Mouse (Mus musculus) splenic B cell, adult 2 months (primary cell): ENCODE data around the gene Rnf214.

Experiments used
- DNase-seq: peaks from one replicate; pipeline ENCODE4 v3.0.0-alpha.2; 2011; ENCODE audit warnings: low read depth, low spot score
- H3K27me3 ChIP-seq: 2 replicates; pipeline ENCODE4 v1.6.1; 2012; ENCODE audit warnings: mild to moderate bottlenecking, low read length, moderate library complexity, mixed read lengths; ENCODE audit not compliant: control insufficient read depth, poor library complexity, insufficient read depth, severe bottlenecking
- H3K36me3 ChIP-seq: 2 replicates; pipeline ENCODE4 v1.6.1; 2012; ENCODE audit warnings: mild to moderate bottlenecking, low read length, moderate library complexity, mixed read lengths; ENCODE audit not compliant: control insufficient read depth, poor library complexity, insufficient read depth, severe bottlenecking

The Rnf214 gene

DNA sequence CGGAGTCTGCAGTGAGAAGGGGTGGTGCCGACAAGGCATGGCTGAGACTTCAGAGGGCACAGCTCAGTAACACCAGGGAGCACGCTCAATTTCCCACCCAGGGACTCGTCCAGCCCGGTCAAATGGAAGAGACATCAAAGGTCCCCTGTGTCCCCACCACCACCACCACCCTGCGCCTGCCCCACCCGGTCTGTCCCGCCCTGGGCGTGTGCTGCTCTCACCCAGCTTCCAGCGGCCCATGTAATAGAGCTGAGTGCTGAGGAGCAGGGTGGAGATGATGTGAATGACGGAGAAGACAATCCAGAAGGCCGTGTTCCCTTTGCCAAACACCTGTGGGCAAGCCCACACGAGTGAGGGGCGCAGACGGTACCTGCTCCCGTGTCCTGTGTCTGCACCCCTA lies 35.8 kb upstream of the Rnf214 start:
- Histone ChIP-seq H3K36me3 (peaks cover 20% of the 10 kb centered on the region), H3K27me3 (no peaks in the 10 kb centered on the region)
- no peak for DNase-seq

DNA sequence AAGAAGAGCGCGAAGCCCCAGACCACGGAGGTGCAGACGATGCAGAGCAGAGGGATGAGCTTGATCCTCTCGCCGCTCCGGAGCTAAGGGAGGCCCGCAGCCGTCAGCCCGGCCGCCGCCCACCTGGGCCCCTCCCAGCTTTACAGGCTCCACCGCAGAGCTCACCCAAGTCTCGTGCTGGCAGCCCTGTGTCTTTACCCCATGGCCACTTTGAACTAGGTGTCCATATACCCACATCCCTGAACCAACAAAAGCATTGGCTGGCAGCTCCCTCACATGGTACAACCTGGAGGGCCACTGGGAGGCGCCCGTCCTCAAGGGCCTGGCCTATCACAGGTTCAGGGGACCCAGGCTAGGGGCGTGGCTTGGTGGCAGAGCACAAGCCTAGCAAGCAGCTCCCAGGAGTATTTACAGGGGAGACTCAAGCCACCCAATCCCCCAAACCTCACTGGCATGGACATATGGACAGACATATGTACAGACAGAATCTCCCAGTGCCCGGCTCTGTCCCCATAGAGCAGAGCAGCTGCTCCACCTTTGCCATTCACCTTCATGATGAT lies 34.7 kb upstream of the Rnf214 start:
- H3K27me3 ChIP-seq, result no peaks in the 10 kb centered on the region
- DNase-seq, result no peak
- H3K36me3 ChIP-seq, result peaks cover 20% of the 10 kb centered on the region

DNA sequence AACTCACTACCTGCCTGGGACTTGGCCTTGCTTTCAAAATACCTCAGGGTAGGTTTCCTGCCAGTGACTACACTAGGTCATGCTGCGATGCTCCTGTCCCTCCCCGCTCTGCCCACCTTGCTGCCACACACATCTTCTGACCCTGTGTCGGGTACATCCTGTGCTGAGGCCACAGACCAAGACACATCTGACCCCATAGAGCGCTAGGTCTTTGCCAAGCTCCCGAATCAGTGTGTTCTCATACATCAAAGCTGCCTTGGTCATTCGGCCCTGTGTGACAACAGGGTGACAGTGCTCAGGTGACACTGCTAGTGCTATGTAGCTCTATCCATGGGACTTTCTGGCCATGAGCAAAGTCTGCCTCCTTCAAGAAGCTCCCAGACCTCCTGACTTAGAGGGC lies 33.1 kb upstream of the Rnf214 start:
- Histone ChIP-seq H3K27me3 (no peaks in the 10 kb centered on the region), H3K36me3 (peaks cover 20% of the 10 kb centered on the region)
- DNase-seq, result no peak

DNA sequence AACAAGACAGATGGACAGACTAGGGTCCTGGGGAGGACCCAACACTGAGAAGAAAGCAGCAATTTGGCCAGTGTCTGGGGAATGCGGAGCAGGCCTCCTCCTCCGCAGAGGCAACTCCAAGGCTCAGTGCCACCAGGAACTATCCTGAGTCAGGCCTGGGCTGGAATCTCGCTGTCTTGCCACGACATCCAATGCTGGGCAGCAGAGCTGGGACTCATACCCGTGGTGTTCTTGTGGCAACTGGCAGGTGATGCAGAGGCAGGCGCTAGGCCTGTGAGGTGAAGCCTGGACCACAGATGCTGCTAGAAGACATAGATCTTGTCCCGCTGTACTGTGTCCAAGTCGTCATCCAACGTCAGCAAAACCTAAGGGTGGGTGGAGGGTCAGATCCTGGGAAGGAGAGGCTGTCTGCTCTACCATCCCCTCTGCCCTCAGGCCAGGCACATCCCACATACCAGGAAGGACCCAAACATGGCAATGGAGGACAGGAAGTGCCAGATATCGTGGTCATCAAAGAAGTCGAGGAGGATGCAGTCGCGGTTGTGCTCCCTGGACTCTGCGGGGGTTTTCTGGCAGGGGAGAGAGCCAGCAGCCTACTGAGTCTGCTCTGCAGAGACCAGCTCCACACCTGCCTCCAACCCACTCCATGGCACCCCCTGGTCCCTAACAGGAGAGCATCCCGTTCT lies 32.4 kb upstream of the Rnf214 start:
- Histone ChIP-seq H3K27me3 (no peaks in the 10 kb centered on the region), H3K36me3 (peaks cover 20% of the 10 kb centered on the region)
- DNase-seq, result no peak

DNA sequence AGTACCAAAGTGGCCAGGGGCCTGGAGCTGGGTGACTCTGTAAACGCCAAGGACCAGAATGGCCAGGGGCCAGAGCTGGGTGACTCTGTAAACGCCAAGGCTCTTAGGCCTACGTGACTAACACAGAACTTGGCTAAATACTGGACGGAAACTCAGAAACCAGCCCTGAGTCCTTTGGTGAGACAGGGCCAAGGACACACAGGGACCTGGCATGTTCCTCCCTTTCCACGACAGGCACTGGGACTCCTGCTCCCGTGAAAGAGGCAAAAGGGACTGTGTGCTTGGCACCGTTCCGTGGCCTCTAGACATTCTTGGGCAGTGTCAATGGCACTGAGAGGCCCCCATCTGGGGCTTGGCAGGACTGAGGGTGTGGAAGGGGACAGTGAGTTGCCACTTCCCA lies 31.4 kb upstream of the Rnf214 start:
- Histone ChIP-seq H3K27me3 (no peaks in the 10 kb centered on the region), H3K36me3 (peaks cover 16% of the 10 kb centered on the region)
- no peak for DNase-seq

DNA sequence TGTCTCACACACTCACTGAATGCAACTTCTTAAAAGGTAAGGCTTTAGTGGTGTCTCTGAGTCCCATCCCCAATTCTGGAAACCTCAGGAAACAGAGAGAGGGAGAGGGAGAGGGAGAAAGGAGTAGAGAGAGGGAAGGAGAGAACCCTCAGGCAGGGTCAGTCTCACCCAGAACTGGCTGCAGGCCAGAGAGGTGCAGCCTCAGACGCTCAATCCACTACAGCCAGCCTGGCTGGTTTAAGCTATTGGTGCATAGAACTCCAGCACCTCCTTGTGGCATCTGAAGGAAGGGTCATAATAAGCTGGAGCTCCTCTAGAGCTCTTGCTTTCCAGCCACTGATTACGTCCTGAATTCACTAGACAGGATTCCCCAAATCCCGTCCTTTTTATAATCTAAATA lies 30.2 kb upstream of the Rnf214 start:
- Histone ChIP-seq H3K36me3 (peaks cover 11% of the 10 kb centered on the region), H3K27me3 (no peaks in the 10 kb centered on the region)
- peak; percentile 75 for DNase-seq

DNA sequence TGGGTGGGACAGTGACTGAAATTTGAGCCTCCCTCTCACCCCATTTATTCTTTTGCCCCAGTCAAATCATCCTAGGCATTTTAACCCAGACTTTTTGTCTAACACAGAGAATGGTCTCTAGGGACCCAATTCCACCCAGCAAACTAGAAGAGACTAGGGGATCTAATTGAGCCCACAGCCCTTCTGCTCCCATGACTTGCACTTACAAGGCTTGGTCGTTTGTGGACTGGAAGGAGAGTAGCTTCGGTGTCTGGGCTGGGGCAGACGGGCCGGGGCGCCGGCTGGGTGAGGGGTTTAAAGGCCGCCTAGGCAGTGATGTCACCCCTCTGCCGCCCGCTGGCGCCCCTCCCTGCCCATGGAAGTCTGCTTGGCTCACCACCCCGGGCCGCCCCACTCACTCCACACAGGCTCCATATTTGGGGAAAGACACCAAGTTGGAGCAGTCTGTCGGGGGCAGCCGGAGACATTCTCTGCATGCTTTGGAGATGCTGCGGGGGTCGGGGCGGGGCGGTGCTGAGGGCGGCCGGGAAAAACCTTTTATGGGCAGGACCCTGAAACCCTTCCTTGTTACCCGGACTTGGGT lies 29.0 kb upstream of the Rnf214 start, which contains the start of gene Tagln:
Gene Tagln, minus strand, starts transcription at position 431 of the 583 bp plus-strand sequence.
- DNase-seq, result no peak

DNA sequence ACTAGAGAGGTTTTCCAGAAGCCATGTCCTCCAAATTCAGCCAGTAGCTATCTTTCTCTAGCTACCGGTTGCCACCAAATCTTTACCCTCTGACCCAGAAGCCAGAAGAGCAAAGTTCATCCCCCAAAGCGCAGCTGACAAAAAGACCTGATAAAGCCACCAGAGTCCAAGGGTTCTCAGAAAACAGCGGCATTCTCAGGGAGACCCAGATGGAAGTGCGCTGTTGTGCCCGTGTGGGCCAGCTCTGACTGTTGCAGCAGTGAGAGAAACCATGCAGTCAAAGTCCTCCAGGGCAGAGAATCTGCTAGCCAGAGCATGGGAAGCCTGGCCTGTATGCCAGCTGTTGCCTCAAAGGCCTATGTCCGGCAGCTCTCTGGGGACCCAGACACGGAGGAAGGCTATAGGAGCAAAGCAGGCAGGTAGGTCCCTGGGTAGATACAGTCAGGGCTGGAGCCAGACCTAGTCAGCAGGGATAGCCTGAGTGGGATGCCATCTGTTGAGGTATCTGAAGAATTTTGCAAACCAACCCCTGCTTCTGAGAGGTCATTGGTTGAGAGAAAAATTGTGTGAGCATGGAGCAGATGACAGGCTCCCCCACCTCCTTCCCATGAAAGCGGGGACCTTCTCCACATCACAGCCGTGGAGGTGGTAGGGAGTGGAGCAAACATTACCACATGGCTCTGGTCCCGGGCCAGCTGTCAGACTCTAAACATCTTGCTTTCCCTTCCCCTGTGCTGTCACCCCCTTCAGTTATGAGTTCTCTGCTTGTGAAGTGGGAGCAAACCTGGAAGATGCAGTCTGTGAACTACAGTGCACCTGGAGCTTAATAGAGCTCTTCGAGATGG lies 26.1 kb upstream of the Rnf214 start:
- no peak for DNase-seq
- H3K36me3 ChIP-seq, result peaks cover 2% of the 10 kb centered on the region; the same call in 1 of the 2 replicates
- no peaks in the 10 kb centered on the region for H3K27me3 ChIP-seq

More for the DNA sequence above, 29.0 kb upstream of the Rnf214 start, which contains the start of gene Tagln:
- H3K36me3 ChIP-seq, result peaks cover 6% of the 10 kb centered on the region
- no peaks in the 10 kb centered on the region for H3K27me3 ChIP-seq

DNA sequence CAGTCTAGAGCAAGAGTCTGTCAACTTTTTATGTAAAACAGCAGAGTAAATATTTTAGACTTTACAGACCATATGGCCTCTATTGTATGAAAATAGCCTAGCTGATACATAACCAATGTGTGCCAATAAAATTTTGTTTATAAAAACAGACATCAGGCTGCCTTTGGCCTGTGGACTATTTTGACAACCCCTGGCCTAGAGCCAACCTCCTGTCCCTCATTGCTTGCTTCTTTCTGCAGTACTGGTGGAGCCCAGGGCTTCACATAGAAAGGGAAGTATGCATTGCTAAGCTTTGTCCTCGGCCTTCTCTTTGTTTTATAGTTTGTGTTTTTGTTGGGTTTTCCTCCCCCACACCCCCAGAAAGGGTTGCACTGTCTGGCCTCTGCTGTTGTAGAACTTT lies 25.2 kb upstream of the Rnf214 start:
- Histone ChIP-seq H3K36me3 (peaks cover 3% of the 10 kb centered on the region), H3K27me3 (no peaks in the 10 kb centered on the region)
- DNase-seq, result no peak

DNA sequence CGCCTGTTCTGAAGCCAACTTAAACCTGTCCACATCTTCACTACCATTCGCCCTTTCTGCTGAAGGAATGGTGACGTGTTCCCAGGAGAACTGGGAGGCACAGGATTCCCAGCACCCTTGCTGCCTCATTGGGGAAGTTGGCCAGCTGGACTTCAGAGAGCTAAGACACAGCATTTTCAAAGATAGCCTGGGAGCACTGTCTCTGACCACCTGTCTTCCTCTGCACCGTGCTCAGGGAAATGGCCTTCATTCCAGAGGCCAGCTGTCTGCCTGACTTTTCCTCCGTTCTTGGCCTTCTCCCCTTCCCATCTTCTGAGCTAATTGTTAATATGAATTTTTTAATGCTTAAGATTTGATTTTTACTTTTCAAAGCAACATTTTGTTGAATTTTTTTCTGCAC lies 22.6 kb upstream of the Rnf214 start:
- DNase-seq, result no peak
- Histone ChIP-seq H3K36me3 (peaks cover 12% of the 10 kb centered on the region), H3K27me3 (no peaks in the 10 kb centered on the region)

DNA sequence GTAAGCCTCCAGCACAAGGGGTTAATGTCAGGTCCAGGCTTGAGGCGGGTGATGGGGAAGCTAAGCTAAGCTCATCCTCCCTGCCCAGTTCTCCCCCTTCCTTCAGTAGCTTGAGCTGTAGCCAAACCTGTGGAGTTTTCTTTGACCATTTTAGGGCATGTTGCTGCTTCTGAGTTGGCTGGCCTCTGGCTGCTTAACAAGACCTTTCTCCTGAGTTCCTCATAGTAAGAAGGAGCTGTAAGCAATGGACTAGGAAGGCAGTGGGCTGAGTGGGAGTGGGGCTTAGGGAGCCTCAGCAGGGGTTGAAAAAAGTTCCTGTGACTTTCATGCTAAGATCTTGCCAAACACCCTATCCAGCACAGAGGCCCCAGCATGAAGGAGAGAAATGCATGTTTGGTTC lies 13.2 kb upstream of the Rnf214 start:
- DNase-seq, result no peak
- Histone ChIP-seq H3K36me3 (peaks cover 4% of the 10 kb centered on the region; the same call in 1 of the 2 replicates), H3K27me3 (no peaks in the 10 kb centered on the region)

DNA sequence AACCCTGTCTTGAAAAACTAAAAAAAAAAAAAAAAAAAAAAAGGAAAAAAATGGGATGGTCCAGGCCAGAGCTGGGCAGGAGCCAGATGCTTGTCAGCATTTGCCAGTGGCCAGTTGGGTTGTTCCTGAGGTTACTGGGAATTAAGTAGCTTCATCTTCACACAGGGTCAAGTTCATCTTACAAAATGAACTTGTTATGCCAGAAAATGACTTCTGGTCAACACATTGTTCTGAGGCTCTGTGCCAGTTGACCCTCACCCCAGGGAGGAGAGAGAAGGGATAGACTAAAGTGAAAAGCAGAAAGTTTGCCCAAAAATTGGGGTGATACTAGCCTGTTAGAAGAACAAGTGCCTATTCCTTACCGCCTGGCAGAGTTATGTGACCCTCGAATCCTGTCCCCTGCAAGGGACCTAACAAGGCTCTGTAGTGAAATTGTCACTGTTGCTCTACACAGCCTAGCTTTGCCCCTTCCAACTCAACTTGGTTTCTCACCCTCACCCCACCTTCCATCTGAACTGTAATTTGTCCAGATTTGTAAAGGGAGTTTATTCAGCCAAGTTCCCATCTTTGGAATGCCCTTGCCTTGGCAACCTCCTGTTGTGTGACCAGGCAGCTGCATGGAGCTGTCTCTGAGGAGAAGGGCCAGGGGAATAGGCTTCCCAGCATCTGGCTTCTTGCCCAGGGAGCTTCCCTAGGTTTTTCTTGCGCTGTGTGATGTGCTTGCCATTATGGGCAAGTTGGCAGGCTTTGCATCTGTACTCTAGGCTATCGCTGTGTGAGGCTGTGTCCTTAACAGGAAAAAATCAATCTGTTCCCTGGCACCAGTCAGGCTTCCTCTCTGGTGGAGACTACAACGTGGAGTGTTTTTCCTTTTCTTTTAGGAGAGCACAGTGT lies 10.6 kb upstream of the Rnf214 start:
- Histone ChIP-seq H3K27me3 (no peaks in the 10 kb centered on the region), H3K36me3 (peaks cover 9% of the 10 kb centered on the region)
- no peak for DNase-seq

DNA sequence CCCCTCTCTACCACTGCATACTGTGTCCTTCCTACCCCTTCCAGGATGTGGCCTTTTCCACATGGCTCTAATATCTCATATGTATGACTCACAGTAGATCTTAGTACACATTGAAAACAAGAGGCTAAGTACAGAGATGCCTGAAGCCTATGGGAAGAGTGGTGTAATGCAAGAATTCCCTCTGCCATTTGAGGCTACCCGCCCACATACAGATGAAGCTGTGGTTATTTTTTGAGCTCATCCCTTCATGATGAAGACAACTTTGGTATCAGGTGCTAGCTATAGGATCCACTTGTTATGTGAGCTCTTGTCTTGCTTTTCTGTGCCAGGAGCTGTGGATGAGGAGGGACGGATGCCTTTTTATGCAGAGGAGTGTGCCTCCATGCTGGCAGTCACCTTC lies 8.9 kb upstream of the Rnf214 start:
- Histone ChIP-seq H3K36me3 (peaks cover 12% of the 10 kb centered on the region), H3K27me3 (no peaks in the 10 kb centered on the region)
- no peak for DNase-seq

DNA sequence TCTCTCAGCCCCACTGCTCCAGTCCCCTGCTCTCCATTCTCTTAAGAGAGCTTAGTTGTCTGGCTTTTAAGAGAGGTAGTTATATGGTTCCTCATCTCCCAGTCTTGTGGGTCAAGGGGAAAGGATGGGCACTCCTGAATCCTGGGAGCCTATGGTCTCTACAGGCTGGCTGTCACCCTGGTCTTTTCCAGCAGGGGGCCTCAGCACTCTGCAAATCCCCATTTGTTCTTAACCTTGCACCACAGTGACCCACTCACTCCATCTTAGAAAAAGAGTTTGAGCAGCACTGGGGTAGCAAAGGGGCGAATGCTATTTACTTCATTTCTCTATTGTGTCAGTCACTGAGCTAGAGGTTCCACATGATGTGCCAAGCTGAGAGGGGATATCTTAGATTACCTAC lies 5.0 kb upstream of the Rnf214 start:
- H3K36me3 ChIP-seq, result peaks cover 9% of the 10 kb centered on the region
- peak; percentile 72 for DNase-seq
- H3K27me3 ChIP-seq, result no peaks in the 10 kb centered on the region
